In the genomic region with DNA sequence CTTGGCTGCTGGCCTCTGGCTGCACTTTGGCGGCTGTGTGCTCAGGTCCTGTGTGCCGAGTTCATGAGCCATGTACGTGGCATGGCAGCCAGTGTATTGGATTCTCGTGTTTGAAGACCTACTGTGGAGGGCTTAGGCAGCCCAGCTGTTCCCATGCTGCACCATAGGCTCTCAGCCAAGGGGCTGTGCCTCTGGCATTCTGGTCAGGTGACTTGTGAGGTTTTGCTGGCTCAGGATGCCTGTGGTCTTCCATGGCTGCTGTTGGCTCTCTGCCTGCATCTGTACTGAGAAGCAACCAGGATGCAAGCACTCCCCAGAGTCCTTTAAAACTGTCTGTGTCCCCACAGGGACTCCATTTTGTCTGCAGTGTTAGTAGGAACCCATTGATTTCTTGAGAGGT, we compare ENCODE assay signal across 10 mouse cellular contexts. TPM values are rescaled to one million over a fixed set of nuclear protein-coding genes. Genes with fewer than 3 reads are reported as not detected.
DNase-seq lines count a peak whose midpoint lies in the region; ATAC-seq and TF ChIP-seq lines count a peak whose summit lies in the region.
"Had no signal": no experiment of that assay in that cellular context is flagged by ENCODE, and none has a peak within 500 bp of the region (broad histone marks: within the 10 kb centered on the region; RNA-seq: fewer than 3 reads in every experiment).

No protein-coding gene starts in this region.

- H3K4me3 ChIP-seq in liver, embryonic 15.5 days (replicated peaks), result no peak overlapping the region
- no peak overlapping the region for H3K4me3 ChIP-seq in liver, postnatal 0 days (ENCODE audit: low read depth, low read length)
- no peak overlapping the region for H3K4me3 ChIP-seq in heart, embryonic 16.5 days (ENCODE audit: low read length)
- no peak overlapping the region for H3K4me3 ChIP-seq in layer of hippocampus, adult 2 months
- H3K4me3 ChIP-seq: stomach, embryonic 15.5 days had no signal

- H3K36me3 ChIP-seq in liver, embryonic 15.5 days (replicated peaks), result peaks cover 13% of the 10 kb centered on the region
- H3K36me3 ChIP-seq in liver, postnatal 0 days (replicated peaks; ENCODE audit: insufficient read depth, low read length), result no peaks in the 10 kb centered on the region
- H3K36me3 ChIP-seq in heart, embryonic 16.5 days (ENCODE audit: control insufficient read depth, insufficient read depth), result no peaks in the 10 kb centered on the region
- H3K36me3 ChIP-seq: stomach, embryonic 15.5 days had no signal

- TF ChIP-seq EP300 in liver, postnatal 0 days (IDR thresholded peaks at IDR 0.05; ENCODE audit: low read depth), result no peak

- no peak for ATAC-seq in liver, embryonic 15.5 days (ENCODE audit: insufficient read depth)
- no peak for ATAC-seq in liver, postnatal 0 days
- ATAC-seq in heart, embryonic 16.5 days (replicated peaks; ENCODE audit: extremely low read depth, insufficient read depth, low FRiP score), result peak; percentile 46; the same call in 1 of the 2 replicates

- H3K27me3 ChIP-seq in liver, embryonic 15.5 days, result no peaks in the 10 kb centered on the region
- no peaks in the 10 kb centered on the region for H3K27me3 ChIP-seq in liver, postnatal 0 days (ENCODE audit: insufficient read depth, low read length)
- no peaks in the 10 kb centered on the region for H3K27me3 ChIP-seq in heart, embryonic 16.5 days (ENCODE audit: control insufficient read depth, insufficient read depth, low read length)
- H3K27me3 ChIP-seq: stomach, embryonic 15.5 days had no signal

- WGBS in liver, embryonic 15.5 days (ENCODE audit: insufficient replicate concordance), result 73% methylated on average over 4 of the region's 4 CpGs
- WGBS in liver, postnatal 0 days (ENCODE audit: insufficient replicate concordance), result 80% methylated on average over 4 of the region's 4 CpGs
- WGBS in heart, embryonic 16.5 days, result 75% methylated on average over 4 of the region's 4 CpGs

- no peaks in the 10 kb centered on the region for H3K9me3 ChIP-seq in liver, embryonic 15.5 days (replicated peaks)
- H3K9me3 ChIP-seq in liver, postnatal 0 days (ENCODE audit: low read length), result no peaks in the 10 kb centered on the region
- no peaks in the 10 kb centered on the region for H3K9me3 ChIP-seq in heart, embryonic 16.5 days (replicated peaks; ENCODE audit: control insufficient read depth, low read length)
- H3K9me3 ChIP-seq: stomach, embryonic 15.5 days had no signal

- H3K4me2 ChIP-seq in liver, embryonic 15.5 days, result no peak overlapping the region
- H3K4me2 ChIP-seq in liver, postnatal 0 days (ENCODE audit: low read depth, low read length), result no peak overlapping the region
- no peak overlapping the region for H3K4me2 ChIP-seq in heart, embryonic 16.5 days (ENCODE audit: low read depth, low read length)
- H3K4me2 ChIP-seq: stomach, embryonic 15.5 days had no signal

- no peak for TF ChIP-seq CTCF in liver, postnatal 0 days (IDR thresholded peaks at IDR 0.05; ENCODE audit: low read depth)
- TF ChIP-seq CTCF in layer of hippocampus, adult 2 months (conservative IDR thresholded peaks at IDR 0.05), result no peak

- peaks cover 41% of the 10 kb centered on the region for H3K4me1 ChIP-seq in liver, embryonic 15.5 days (replicated peaks)
- peaks cover 39% of the 10 kb centered on the region for H3K4me1 ChIP-seq in liver, postnatal 0 days (ENCODE audit: insufficient read depth)
- peaks cover 24% of the 10 kb centered on the region for H3K4me1 ChIP-seq in heart, embryonic 16.5 days (ENCODE audit: control insufficient read depth, insufficient read depth, low read length)

- H3K9ac ChIP-seq in liver, embryonic 15.5 days, result no peak overlapping the region
- H3K9ac ChIP-seq in liver, postnatal 0 days (replicated peaks), result no peak overlapping the region
- no peak overlapping the region for H3K9ac ChIP-seq in heart, embryonic 16.5 days (ENCODE audit: low read length)
- H3K9ac ChIP-seq: stomach, embryonic 15.5 days had no signal

- no peak for DNase-seq in liver, postnatal 0 days
- peak; percentile 37 for DNase-seq in T-cell, adult 2 months (ENCODE audit: low spot score)
- peak; percentile 68 to 80 for DNase-seq in kidney, postnatal 4 days
- no peak for DNase-seq in adrenal gland, postnatal 10 days
- no peak for DNase-seq in c-Kit-positive CD71-positive TER-119-positive erythroid progenitor cells, embryonic 14.5 days (ENCODE audit: low spot score)
- no peak for DNase-seq in layer of hippocampus, adult 2 months (ENCODE audit: low spot score in 2 of 2)

- 0 out of 2 replicates have a peak overlapping the region, but pooled peaks have one; percentile 9 for H3K27ac ChIP-seq in liver, embryonic 15.5 days (replicated peaks)
- H3K27ac ChIP-seq in liver, postnatal 0 days (ENCODE audit: low read depth), result no peak overlapping the region
- no peak overlapping the region; the same call in 1 of the 2 replicates for H3K27ac ChIP-seq in heart, embryonic 16.5 days (ENCODE audit: low read length)
- no peak overlapping the region for H3K27ac ChIP-seq in layer of hippocampus, adult 2 months
- H3K27ac ChIP-seq: macrophage; stomach, embryonic 15.5 days had no signal

RNA-seq across cellular contexts. Expression of a gene that starts 33.0 kb away (rescaled TPM):
- 0.82 and 1.1 TPM in 2 replicates for polyA plus RNA-seq in liver, embryonic 15.5 days (2015; fragmentation: Nextera tagmentation; extraction: Ambion mirVana)
- 2.5 TPM in 2 replicates for polyA plus RNA-seq in liver, postnatal 0 days (2015; fragmentation: Nextera tagmentation; extraction: Ambion mirVana)
- 0.32 and 0.55 TPM in 2 replicates for polyA plus RNA-seq in heart, embryonic 16.5 days (2015; fragmentation: Nextera tagmentation; extraction: Ambion mirVana)
- 1 to 10 TPM in 1 of 2 experiments, under 1 TPM in 1; 0.91 to 2.7 TPM for total RNA-seq in adrenal gland, postnatal 10 days (2021)
- under 1 TPM; 0.20 to 0.25 TPM for total RNA-seq in layer of hippocampus, adult 2 months (2021)
- polyA plus RNA-seq: macrophage had no signal

Comparison
In these comparisons a context has a peak if more than half of its experiments do, and no peak if none do; other contexts are left out.
1. DNase-seq: peak in T-cell, adult 2 months (single experiment) and kidney, postnatal 4 days (2 of 2); none in liver, postnatal 0 days (single experiment), adrenal gland, postnatal 10 days (single experiment), c-Kit-positive CD71-positive TER-119-positive erythroid progenitor cells, embryonic 14.5 days (single experiment) and layer of hippocampus, adult 2 months (0 of 2).